Mouse (Mus musculus): ENCODE measurements around the gene Cplx2. TPM values are rescaled to one million over a fixed set of nuclear protein-coding genes. Genes with fewer than 3 reads are reported as not detected.

The Cplx2 gene
- polyA plus RNA-seq (2015; fragmentation: Nextera tagmentation; extraction: Ambion mirVana) = 0.23 and 0.30 TPM in 2 replicates

- no peak within 1 kb of the TSS for H3K9ac ChIP-seq
- no peak within 1 kb of the TSS; the same call in 1 of the 2 replicates for H3K4me3 ChIP-seq (replicated peaks)
- peak within 1 kb of the TSS; percentile 53 for H3K4me2 ChIP-seq
- peaks cover 50% of the 10 kb centered on the region for H3K27me3 ChIP-seq
- DNase-seq (no peak), ATAC-seq (ENCODE audit: low read depth) (no peak)
- peaks cover 8% of the 10 kb centered on the region for H3K4me1 ChIP-seq (replicated peaks)
- 6% methylated on average over 7 of the region's 7 CpGs for WGBS (ENCODE audit: insufficient replicate concordance)
- no peak within 1 kb of the TSS for H3K27ac ChIP-seq
- no peaks in the 10 kb centered on the region for H3K36me3 ChIP-seq
- no peaks in the 10 kb centered on the region for H3K9me3 ChIP-seq (replicated peaks)
Measured at GRCm38 (mm10) chr13:54371049-54371386, at the start of gene Cplx2. Gene Cplx2, plus strand, starts transcription at chr13:54371349.

GRCm38 (mm10) chr13:54322396-54323306, 48.5 kb upstream of the Cplx2 start:
- Histone ChIP-seq H3K9me3 (replicated peaks) (no peaks in the 10 kb centered on the region), H3K4me1 (replicated peaks) (no peaks in the 10 kb centered on the region), H3K9ac (no peak overlapping the region), H3K4me3 (replicated peaks) (no peak overlapping the region), H3K4me2 (no peak overlapping the region), H3K27ac (no peak overlapping the region), H3K27me3 (no peaks in the 10 kb centered on the region), H3K36me3 (no peaks in the 10 kb centered on the region)
- ATAC-seq (ENCODE audit: low read depth) (no peak), DNase-seq (peak; percentile 20)
- WGBS (ENCODE audit: insufficient replicate concordance) = 30% methylated on average over 19 of the region's 19 CpGs

GRCm38 (mm10) chr13:54323307-54324165, 47.6 kb upstream of the Cplx2 start:
- WGBS (ENCODE audit: insufficient replicate concordance) = 29% methylated on average over 13 of the region's 13 CpGs
- DNase-seq (no peak), ATAC-seq (ENCODE audit: low read depth) (peak; percentile 20; the same call in 1 of the 2 replicates)
- Histone ChIP-seq H3K4me1 (replicated peaks) (0 out of 2 replicates have a peak, but pooled peaks cover 3% of the 10 kb centered on the region), H3K4me2 (no peak overlapping the region), H3K4me3 (replicated peaks) (no peak overlapping the region), H3K9ac (no peak overlapping the region), H3K36me3 (no peaks in the 10 kb centered on the region), H3K27ac (no peak overlapping the region), H3K9me3 (replicated peaks) (no peaks in the 10 kb centered on the region), H3K27me3 (no peaks in the 10 kb centered on the region)

- no peak overlapping the region for H3K4me3 ChIP-seq (replicated peaks)
- 0 out of 2 replicates have a peak, but pooled peaks cover 5% of the 10 kb centered on the region for H3K4me1 ChIP-seq (replicated peaks)
- H3K9ac ChIP-seq = no peak overlapping the region
- 63% methylated on average over 2 of the region's 2 CpGs for WGBS (ENCODE audit: insufficient replicate concordance)
- no peaks in the 10 kb centered on the region for H3K9me3 ChIP-seq (replicated peaks)
- no peak overlapping the region for H3K4me2 ChIP-seq
- H3K36me3 ChIP-seq = no peaks in the 10 kb centered on the region
- ATAC-seq (ENCODE audit: low read depth) (no peak), DNase-seq (no peak)
- no peak overlapping the region for H3K27ac ChIP-seq
- H3K27me3 ChIP-seq = no peaks in the 10 kb centered on the region
Measured at GRCm38 (mm10) chr13:54324178-54324577, 47.0 kb upstream of the Cplx2 start.

GRCm38 (mm10) chr13:54325814-54326213, 45.3 kb upstream of the Cplx2 start:
- ATAC-seq (ENCODE audit: low read depth) (no peak), DNase-seq (no peak)
- Histone ChIP-seq H3K27ac (no peak overlapping the region), H3K27me3 (no peaks in the 10 kb centered on the region), H3K4me3 (replicated peaks) (no peak overlapping the region), H3K4me2 (no peak overlapping the region), H3K9ac (no peak overlapping the region), H3K9me3 (replicated peaks) (no peaks in the 10 kb centered on the region), H3K4me1 (replicated peaks) (peaks cover 13% of the 10 kb centered on the region), H3K36me3 (no peaks in the 10 kb centered on the region)
- WGBS (ENCODE audit: insufficient replicate concordance) = 68% methylated on average over 7 of the region's 7 CpGs

- Histone ChIP-seq H3K27me3 (no peaks in the 10 kb centered on the region), H3K27ac (no peak overlapping the region), H3K4me1 (replicated peaks) (peaks cover 13% of the 10 kb centered on the region), H3K4me3 (replicated peaks) (no peak overlapping the region), H3K36me3 (no peaks in the 10 kb centered on the region), H3K4me2 (no peak overlapping the region), H3K9ac (no peak overlapping the region), H3K9me3 (replicated peaks) (no peaks in the 10 kb centered on the region)
- ATAC-seq (ENCODE audit: low read depth) (no peak), DNase-seq (no peak)
- WGBS (ENCODE audit: insufficient replicate concordance) = 50% methylated on average over 6 of the region's 6 CpGs
Measured at GRCm38 (mm10) chr13:54326686-54327447, 44.3 kb upstream of the Cplx2 start.

GRCm38 (mm10) chr13:54328029-54328428, 43.1 kb upstream of the Cplx2 start:
- ATAC-seq (ENCODE audit: low read depth) (no peak), DNase-seq (no peak)
- H3K27ac ChIP-seq = no peak overlapping the region
- H3K9ac ChIP-seq = no peak overlapping the region
- WGBS (ENCODE audit: insufficient replicate concordance) = 65% methylated on average over 1 of the region's 1 CpGs
- H3K4me1 ChIP-seq (replicated peaks) = peaks cover 13% of the 10 kb centered on the region
- no peak overlapping the region for H3K4me2 ChIP-seq
- no peaks in the 10 kb centered on the region for H3K27me3 ChIP-seq
- H3K4me3 ChIP-seq (replicated peaks) = no peak overlapping the region
- no peaks in the 10 kb centered on the region for H3K36me3 ChIP-seq
- H3K9me3 ChIP-seq (replicated peaks) = no peaks in the 10 kb centered on the region

- no peaks in the 10 kb centered on the region for H3K9me3 ChIP-seq (replicated peaks)
- DNase-seq (no peak), ATAC-seq (ENCODE audit: low read depth) (no peak)
- H3K4me2 ChIP-seq = no peak overlapping the region
- no peak overlapping the region for H3K9ac ChIP-seq
- no peak overlapping the region for H3K4me3 ChIP-seq (replicated peaks)
- no peaks in the 10 kb centered on the region for H3K27me3 ChIP-seq
- no peaks in the 10 kb centered on the region for H3K36me3 ChIP-seq
- 54% methylated on average over 8 of the region's 8 CpGs for WGBS (ENCODE audit: insufficient replicate concordance)
- H3K4me1 ChIP-seq (replicated peaks) = peaks cover 13% of the 10 kb centered on the region
- H3K27ac ChIP-seq = no peak overlapping the region
Measured at GRCm38 (mm10) chr13:54328954-54329490, 42.1 kb upstream of the Cplx2 start.

- Histone ChIP-seq H3K4me1 (replicated peaks) (peaks cover 13% of the 10 kb centered on the region), H3K4me2 (no peak overlapping the region), H3K9me3 (replicated peaks) (no peaks in the 10 kb centered on the region), H3K36me3 (no peaks in the 10 kb centered on the region), H3K27ac (no peak overlapping the region), H3K27me3 (no peaks in the 10 kb centered on the region), H3K4me3 (replicated peaks) (no peak overlapping the region), H3K9ac (no peak overlapping the region)
- DNase-seq (no peak), ATAC-seq (ENCODE audit: low read depth) (no peak)
- 72% methylated on average over 22 of the region's 22 CpGs for WGBS (ENCODE audit: insufficient replicate concordance)
Measured at GRCm38 (mm10) chr13:54331825-54332675, 39.1 kb upstream of the Cplx2 start.

GRCm38 (mm10) chr13:54332921-54333477, 38.1 kb upstream of the Cplx2 start:
- Histone ChIP-seq H3K27ac (no peak overlapping the region), H3K36me3 (no peaks in the 10 kb centered on the region), H3K4me3 (replicated peaks) (no peak overlapping the region), H3K4me2 (no peak overlapping the region), H3K9ac (no peak overlapping the region), H3K9me3 (replicated peaks) (no peaks in the 10 kb centered on the region), H3K4me1 (replicated peaks) (peaks cover 13% of the 10 kb centered on the region), H3K27me3 (no peaks in the 10 kb centered on the region)
- ATAC-seq (ENCODE audit: low read depth) (no peak), DNase-seq (no peak)
- 52% methylated on average over 8 of the region's 8 CpGs for WGBS (ENCODE audit: insufficient replicate concordance)

Data from liver, embryonic 13.5 days (tissue).